Mouse (Mus musculus) layer of hippocampus, postnatal 10 days (tissue): ENCODE data around the gene C1rl. TPM values are rescaled to one million over a fixed set of nuclear protein-coding genes. Genes with fewer than 3 reads are reported as not detected.
A peak's percentile ranks its signal among the peaks of the same experiment; 100 is the strongest.
"Not testable (repeated sequence)": the region's sequence is repeated elsewhere in the genome, so short reads cannot be mapped to it uniquely, and the experiment has no call there.

Experiments
- DNase-seq, 2 experiments: peaks; one replicate each; pipeline ENCODE4 v3.0.0; 2021; ENCODE audit warnings: low spot score in 2 of 2
- total RNA-seq, 2 experiments: library from RNA; stranded (reverse); gene quantifications; 2 replicates each; pipeline ENCODE4 v1.2.3; 2021

Gene C1rl
- total RNA-seq, 2 experiments from 2014 or later, result 0.25 to 0.34 TPM

DNA sequence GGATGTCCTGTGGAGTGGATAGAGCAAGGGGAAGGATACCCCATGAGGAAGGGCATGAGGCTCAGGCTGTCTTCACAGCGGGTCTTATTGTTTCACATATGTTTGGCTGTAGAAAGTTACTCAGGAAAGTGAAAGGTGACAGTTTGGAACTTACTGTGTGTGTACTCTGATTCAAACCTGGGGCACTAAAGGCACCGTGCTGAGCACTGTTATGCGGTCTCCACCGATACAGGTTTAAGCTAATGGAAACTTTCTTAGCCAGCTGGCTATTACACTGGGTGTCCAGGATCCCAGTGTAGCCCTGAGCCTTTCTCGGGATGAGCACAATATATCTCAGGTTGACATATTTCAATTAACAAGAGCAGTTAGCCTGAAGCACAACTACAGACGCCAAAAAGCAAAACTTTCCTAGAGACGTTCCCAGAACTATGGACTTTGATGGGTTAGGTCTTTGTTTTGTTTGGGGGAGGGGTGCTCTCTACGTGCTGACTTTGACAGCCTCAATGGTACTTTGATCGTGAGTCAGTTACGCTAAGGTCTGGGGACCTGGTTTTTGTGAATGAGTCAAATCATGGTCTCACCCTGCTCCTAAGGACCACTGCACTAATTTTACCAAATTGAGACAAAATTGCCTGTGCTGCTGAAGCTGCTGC, 7.1 kb downstream of the C1rl start:
- no peak for DNase-seq

DNA sequence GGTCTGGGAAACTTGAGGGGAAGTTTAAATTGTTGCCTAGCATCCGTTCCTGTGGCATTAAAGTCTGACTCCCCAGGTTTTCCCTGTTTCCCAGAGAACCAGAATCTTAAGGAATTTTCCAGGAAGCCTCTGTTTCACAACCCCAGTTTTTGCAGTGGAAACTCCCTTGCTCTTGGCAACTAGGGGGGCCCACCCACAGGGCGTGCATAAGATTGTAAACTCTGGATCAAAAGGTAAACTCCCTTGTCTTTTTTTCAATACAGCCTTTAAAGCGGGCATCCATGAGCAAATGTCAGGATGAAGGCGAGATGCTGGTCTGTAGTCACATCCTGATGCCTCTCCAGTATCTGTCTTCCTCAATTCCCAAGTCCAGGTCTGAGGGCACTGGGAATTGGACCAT, 8.6 kb downstream of the C1rl start:
- DNase-seq, result no peak

DNA sequence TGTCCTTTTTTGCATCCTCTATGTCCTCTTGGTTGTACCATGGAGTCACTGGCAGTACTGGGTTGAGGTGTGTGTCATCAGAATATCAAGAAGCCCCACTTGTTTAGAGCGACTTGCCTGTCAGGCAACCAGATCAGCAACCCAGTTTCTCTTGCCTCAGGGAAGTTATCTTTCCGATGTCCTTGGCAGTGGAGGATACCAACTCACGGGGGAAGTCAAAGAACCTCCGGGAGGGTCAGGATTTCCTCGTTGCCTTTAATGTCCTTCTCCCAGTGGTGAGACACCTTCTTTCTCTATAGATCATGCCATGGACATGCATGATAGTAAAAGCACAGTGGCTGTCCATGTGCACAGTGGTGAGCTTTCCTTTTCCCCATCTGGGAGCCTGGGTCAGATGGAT, 9.1 kb downstream of the C1rl start:
- no peak for DNase-seq

DNA sequence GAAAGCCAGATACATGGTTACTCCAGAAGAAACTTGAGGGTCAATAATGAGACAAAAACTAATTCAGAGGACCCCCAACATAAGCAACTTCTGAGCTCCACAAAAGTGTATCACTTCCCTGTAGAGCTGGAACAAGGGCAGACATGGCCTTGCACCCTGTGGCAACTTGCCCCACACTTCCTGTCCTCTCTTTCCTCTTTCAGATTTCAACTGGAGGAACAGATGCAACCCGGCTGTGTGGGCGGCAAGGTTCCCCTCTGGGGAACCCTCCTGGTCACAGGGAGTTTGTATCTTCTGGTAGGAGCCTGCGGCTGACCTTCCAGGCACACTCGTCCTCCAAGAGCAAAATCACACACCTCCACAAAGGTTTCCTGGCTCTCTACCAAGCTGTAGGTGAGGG, 12.1 kb downstream of the C1rl start:
- no peak for DNase-seq

DNA sequence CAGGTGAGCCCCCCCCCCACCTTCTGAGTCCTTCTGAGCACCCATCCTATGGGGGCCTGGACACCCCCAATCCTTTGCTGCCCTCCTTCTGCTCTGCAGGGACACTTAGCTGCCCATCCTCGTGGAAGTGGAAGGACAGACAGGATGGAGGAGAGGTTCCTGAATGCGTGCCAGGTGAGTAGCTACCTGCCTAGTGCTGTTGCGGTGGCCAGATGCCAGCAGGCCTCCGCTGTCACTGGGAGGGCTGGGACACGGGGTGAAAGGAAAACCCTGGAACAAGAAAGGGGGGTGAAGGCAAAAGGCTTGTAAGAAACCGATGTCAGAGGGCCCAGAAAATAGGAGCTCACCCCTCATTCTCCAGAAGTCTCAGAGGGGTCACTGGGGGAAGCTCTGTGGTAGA, 14.1 kb downstream of the C1rl start:
- no peak for DNase-seq

DNA sequence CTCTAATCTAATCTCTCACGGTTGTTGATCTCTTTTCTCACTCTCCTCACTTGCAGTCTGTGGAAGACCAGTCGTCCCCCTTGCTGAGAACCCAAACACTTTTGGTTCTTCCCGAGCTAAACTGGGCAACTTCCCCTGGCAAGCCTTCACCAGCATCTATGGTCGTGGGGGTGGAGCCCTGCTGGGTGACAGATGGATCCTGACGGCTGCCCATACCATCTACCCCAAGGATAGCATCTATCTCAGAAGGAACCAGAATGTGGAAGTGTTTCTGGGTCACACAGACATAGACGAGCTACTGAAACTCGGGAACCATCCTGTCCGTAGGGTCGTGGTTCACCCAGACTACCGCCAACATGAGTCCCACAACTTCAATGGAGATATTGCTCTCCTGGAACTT, 15.4 kb downstream of the C1rl start:
- DNase-seq, result no peak

DNA sequence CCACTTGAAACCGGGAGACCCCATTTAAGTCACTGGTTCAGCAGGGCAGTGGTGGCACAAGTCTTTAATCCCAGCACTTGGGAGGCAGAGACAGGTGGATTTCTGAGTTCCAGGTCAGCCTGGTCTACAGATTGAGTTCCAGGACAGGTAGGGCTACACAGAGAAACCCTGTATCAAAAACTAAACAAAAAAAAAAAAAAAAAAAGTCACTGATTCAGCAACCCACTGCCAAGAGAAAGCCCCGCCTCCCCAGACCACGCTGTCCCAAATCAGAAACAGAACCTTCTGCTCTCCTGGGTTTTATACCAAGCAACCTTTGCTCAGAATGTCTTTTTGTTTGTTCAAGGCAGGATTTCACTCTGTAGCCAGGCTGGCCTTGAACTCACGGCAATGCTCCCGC, 16.3 kb downstream of the C1rl start:
- not testable (repeated sequence) for DNase-seq

DNA sequence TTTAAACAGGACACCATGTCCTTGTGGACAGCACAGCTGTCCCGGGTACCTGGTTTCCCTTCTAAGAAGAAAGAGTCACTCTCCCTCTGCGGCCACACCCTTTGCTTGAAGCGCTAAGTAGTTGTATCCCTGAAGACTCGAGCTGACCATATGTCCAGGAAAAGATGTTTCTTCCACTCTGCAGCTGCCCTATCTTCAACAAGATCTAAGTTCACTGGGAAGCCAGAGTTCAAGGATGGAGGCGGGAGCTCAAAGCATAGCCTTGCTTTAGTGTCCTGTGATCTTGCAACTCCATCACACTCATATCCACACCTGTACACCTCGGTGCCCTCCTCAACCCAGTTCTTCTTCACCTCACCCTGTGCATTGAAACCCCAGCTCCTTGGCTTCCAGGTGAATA, 19.0 kb downstream of the C1rl start:
- DNase-seq, result no peak

DNA sequence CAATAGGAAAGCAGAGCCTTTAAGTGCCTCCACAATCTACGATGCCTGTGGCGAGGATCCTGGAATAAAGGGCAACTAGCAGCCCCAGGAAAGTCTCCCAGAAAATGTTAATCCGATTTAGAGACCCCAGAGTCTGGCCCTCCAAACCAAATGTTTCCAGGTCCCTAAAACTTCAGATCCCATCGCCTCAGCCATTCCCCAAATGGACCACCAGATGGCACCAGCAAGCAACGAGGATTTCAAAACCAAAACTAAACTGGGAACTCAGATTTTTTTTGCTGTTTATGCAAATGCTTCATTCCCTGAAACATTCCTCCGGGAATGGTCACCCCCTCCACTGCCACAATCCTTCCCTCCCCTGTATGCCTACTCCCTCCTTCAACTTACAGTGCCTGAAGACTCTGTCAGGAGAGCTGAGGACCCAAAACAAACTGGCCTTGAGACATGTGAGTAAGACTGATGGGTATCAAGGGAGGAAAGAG, 19.5 kb downstream of the C1rl start, which contains the start of gene C1ra:
C1ra (plus strand) TSS at position 51 of the 482 bp plus-strand sequence.
- DNase-seq, result peak; percentile 66 to 72

DNA sequence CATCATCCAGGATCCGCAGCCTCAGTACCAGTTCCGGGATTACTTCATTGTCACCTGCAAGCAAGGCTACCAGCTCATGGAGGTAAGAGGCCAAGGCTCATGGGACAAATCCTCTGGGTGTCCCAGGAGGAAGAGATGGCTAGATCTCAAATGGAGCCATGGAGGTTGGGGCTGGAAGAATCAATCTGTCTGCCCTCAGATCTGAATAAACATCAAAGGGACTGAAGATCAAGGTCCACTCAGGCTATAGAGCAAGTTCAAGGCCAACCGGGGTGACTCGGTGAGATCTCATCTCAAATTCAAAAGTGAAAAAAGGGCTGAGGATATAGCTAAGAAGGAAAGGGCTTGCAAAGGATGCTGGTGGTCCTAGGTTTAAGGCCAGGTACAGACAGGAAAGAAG, 24.8 kb downstream of the C1rl start:
- DNase-seq, result not testable (repeated sequence)

DNA sequence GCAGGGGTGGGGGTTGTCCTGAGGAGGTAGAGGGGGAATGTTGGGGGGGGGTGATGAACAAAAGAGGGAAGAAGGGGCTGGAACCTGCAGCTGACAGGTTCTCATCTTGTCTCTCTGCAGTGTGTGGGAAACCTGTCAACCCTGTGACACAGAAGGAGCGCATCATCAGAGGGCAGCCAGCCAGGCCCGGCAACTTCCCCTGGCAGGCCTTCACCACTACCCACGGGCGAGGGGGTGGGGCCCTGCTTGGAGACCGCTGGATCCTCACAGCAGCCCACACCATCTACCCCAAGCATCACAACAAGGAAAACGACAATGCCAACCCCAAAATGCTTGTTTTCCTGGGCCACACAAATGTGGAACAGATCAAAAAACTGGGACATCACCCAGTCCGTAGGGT, 29.2 kb downstream of the C1rl start:
- not testable (repeated sequence) for DNase-seq

DNA sequence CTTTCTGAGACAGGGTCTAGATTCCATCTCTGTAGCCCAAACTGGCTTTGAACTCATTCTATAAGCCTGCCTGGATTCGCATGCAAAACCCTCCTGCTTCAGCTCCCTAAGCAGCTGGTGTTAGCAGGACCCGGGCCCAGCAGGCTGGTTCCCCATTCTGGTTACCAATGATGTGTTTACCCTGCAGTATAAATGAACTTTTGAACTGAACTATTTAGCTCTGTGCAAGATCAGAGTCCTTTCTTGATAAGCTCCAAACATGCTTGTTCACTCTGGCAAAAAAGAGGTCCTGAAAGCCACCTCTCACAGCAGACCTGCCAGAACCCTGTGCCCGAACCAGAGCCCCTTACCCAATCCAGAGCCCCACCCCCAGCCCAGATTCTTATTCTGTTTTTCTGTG, 35.0 kb downstream of the C1rl start:
- no peak for DNase-seq

DNA sequence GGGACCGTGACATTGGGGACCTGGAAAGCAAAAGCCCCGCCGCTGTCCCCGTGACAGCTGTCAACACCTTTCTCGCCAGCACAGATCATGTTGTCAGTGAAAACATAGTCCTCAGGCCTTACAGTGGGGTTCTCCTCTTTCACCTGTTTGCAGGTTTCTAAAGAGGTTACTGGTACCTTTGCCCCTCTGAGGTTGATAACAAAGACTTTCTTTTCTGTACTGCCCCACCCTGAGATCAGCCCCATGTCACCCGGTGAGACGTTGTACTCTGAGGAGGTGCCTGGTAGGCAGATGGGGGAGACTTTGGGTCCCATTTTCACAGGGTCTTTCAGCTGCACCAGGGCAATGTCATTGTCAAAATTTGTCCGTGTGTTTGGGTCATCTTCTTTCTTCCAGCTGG, 38.2 kb downstream of the C1rl start:
- no peak for DNase-seq

DNA sequence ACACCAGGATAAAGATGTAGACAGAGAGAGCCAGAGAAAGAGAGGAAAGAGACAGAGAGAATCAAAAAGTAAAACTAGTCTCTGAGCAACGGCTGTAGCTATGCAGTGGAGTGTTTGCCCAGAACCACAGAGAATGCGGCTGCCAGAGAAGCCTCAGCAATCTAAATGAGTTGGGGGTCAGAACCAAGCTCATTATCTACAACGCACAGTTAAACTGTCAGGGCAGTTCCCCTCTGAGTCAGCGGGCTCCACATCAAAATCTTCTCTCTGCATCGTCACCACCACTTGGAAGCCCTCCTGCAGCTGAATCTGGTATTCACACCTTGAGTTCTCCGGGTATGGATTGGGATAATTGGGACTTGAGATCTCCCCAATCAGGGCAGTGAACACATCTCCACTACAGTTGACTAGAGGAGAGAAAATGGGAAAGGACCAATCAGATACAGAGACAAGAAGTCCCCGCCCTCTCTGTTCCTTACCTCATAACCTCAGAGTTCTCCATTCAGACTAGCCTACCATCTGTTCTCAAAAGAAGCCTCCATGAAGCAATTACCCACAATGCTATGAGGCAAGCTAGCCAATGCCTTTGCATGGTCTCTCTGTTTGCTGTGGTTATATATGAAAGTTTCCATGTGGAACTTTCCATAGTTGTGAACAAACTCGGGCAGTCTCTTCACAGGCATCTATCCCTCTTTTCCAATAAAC, 43.4 kb downstream of the C1rl start:
- not testable (repeated sequence) for DNase-seq

DNA sequence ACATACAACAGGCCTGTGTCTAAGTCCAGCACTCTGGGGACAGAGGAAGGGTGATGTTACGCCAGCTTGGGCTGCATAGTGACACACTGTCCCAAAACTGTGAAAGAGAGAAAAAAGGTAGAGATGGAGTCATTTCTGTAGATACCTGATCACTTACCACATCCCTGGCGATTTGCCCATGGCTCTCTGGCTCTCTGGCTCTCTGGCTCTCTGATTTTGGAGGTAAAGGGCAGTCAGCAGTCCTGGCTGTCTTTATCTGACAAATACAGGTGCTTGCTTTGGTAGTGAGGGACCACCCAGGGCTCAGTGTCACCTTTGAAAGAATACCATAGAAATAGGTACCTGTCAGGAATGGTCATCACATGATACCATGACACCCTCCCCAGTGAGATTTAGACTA, 48.3 kb downstream of the C1rl start:
- DNase-seq, result not testable (repeated sequence)

DNA sequence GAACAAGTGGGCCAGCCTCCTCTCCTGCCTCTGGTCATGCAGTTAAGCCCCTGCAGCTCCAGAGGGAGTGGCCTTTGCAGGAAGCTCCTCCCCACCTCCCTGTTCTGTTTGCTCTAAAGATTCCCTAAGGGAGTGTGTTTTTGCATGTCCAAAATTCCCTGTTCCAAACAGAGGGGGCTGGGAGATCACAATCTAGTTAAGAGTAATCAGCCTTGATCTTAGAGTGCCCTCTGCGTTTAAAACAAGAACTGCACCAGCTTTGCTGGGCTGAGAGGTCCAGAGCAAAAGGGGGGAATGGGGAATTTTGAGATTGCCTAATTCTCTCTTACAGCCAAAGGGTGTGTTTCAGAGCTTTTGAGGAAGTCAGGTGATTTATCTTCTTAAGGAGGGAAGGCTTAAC, 49.4 kb downstream of the C1rl start, which contains the start of gene C1s1:
C1s1 (minus strand) TSS at position 76 of the 400 bp plus-strand sequence.
- peak; percentile 71 to 74 for DNase-seq

DNA sequence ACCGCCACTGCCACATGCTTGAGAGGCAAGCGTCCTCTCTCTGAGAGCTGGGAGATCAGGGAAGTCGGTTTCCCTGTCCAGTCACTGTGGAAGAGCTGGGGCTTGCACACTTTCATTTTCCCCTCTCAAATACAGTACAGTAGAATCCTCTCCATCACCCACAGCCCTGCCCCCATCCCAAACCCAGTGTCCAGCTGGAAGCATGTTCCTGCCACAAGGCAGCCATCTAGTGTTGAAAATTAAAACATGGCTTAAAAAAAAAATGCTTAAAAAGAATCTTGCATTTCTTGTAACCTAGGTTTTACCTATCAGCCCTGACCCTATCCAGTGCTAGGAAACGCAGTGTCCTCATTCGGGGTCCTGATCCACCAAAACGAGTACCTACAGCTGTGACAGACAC, 51.6 kb downstream of the C1rl start:
- peak; percentile 14 to 24 for DNase-seq

DNA sequence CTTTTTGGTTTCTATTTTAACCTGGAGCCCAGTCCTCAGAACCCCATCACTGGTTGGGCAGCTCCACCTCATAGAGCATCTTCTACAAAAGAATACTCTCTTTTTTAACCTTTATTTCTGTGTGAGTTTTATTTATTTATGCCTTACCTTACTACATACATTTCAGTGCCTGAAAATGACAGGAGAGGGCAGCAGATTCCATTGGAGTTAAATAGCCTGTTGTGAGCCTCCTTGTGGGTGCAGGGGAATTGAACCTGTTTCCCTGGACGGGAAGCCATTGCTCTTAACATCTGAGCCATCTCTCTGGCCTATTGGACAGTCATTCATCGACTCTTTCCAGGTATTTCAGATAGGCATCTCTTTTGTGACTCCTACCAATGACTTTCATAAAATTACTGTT, 52.5 kb downstream of the C1rl start:
- no peak for DNase-seq

DNA sequence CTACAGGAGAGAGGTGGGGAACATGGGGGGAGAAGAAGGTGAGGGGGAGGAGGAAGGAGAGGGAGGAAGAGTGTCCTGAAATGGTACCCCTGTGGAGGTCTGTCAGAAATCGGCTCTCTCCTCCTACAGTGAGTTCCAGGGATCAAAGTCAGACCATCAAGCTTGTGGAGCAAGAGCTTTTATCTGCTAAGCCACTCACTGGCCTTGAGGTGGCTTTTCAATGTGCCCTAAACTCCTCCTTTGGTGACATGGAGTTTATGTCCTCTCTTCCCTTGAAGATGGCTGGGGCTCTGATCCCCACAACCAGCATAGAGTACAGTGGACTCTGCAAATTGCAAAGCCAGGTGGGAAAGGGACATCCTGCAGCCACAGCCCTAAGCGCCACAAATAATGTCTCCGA, 55.1 kb downstream of the C1rl start:
- DNase-seq, result not testable (repeated sequence)

DNA sequence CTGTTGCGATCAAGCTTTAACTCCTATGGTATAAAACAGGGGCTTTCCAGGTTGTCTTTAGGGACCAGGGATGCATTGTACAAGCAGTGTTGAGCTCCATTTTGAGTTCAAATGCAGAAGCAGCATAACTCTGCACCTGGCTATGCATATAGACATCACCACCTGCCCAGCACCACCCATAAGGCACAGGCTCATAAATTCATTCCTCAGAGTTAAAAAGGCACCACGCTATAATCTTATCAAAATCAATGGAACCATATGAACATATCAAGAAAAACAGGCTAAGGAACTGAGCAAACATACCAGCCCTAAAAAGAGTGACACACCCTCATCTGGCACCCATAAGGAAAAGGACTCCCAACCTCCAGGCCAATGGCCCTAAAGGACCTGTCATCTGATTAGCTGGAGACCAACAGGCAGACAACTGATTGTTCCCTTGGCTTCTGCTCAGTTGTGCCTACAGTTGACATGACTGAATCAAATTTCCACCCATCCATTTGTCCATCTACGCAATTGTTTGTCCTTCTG, 56.2 kb downstream of the C1rl start:
- no peak for DNase-seq

DNA sequence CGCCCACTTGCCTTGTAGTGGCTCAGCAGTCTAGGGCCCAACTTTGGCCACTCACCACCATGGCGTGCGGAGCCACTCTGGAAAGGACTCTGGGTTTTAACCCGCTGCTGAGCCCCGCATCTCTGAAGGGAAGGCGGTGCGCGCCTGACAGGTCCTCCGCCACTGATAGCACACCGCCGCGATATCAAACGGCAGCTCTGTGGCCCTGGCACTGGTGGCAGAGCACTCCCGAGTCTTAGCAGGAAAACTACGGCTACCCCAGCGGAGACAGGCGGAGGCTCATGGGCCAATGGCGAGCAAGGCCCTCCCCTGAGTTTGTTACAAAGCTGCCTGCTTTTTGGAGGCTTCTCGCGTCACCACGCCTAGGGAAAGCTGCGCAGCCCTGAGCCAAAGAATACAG, 59.9 kb downstream of the C1rl start:
- DNase-seq, result no peak

DNA sequence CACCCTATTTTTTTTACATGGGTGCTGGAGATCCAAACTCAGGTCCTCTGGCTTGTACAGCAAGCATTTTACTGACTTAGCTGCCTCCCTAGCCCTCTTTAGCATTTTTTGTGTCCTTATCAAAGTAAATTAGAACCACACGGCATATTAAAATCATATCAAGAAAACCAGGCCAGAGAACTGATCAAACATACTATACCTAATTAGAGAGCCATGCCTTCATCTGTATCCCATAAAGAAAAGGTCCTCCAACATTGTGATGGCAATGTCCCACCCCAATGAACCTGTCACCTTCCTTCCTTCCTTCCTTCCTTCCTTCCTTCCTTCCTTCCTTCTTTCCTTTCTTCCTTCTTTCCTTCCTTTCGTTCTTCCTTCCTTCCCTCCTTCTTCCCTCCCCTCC, 63.0 kb downstream of the C1rl start:
- not testable (repeated sequence) for DNase-seq
